Mouse (Mus musculus) thymus, postnatal 0 days (tissue): ENCODE results near the gene Pid1. TPM values are rescaled to one million over a fixed set of nuclear protein-coding genes. Genes with fewer than 3 reads are reported as not detected.

Experiments used
- DNase-seq: peaks from one replicate; pipeline ENCODE4 v3.0.0-alpha.2; 2015; ENCODE audit warnings: low spot score
- microRNA-seq: library from miRNA; unstranded; fragments of <30 nt; microRNA quantifications from one replicate; pipeline ENCODE4, GENCODE M21; 2016; ENCODE audit warnings: borderline number of aligned reads
- polyA plus RNA-seq: library from polyadenylated mRNA; unstranded; fragments of >200 nt; fragmentation: Nextera tagmentation; extraction: Ambion mirVana; gene quantifications from 2 replicates; pipeline ENCODE4 v1.2.1, GENCODE M21; 2015

Pid1 gene
- polyA plus RNA-seq, 1 experiment from 2014 or later: 2.1 TPM

DNA sequence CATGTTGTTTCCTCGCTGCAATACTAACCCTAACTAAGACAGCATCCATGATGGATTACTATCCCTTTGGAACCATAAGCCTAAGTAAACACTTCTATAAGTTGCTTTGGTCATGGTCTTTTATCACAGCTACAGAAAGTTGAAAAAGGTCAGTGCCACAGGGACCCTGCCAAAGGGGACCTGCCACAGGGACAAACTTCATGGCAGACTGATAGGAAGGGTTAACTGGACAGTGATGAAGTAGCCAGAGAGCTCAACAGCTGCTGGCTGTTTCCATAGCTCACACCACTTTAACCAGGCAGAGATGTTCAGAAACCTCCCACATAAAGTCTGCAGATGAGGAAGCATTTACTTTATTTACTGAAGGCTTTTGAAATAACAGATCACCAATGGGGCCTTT lies 287.0 kb downstream of the Pid1 start:
- DNase-seq: no peak

- DNase-seq: no peak
These were observed 306.9 kb downstream of the Pid1 start for GRCm38 (mm10) chr1:84056884-84057630.

DNA sequence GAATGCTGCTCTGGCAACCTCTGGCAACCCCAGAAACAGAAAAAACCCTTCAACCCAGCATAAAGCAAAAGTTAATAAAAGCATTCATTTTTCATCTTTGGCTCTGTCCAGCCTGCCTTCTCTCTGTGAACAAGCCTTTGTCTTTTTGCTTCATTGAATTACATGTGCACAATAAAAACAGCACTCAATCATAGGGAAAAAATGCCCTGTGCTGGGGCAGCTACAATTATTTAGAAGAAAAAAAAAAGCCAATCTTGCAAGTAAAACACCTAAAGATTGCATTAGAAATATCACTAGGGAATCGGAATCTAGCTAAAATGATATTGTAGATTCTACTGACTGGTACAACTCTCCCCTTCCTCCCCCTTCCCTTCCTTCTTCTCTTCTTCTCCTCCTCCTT lies 307.7 kb downstream of the Pid1 start:
- no peak for DNase-seq

GRCm38 (mm10) chr1:84025746-84026145 lies 338.2 kb downstream of the Pid1 start:
- no peak for DNase-seq

DNA sequence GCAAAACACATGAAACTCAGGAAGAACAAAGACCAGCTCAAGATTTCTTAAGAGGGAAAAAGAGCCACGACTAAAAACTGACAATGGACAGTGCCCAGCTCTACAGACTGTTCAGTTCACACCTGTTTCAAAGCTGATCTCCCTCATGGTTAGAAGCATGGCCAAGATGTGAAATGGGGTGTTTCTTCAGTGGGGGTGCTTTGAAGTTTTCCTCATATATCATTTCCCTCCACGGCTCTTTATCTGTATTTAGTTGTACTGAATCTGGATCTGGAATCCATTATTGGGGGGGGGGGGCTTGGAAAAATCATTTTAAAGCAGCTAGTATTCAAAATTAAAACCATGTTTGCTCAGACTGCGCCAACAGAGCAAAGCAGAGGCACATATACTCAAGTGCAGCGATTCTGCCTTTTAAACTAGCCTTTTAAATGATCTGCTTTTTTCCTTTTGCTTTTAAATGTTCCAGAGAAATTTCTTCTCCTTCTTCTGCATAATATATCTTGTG lies 351.1 kb downstream of the Pid1 start:
- no peak for DNase-seq

DNA sequence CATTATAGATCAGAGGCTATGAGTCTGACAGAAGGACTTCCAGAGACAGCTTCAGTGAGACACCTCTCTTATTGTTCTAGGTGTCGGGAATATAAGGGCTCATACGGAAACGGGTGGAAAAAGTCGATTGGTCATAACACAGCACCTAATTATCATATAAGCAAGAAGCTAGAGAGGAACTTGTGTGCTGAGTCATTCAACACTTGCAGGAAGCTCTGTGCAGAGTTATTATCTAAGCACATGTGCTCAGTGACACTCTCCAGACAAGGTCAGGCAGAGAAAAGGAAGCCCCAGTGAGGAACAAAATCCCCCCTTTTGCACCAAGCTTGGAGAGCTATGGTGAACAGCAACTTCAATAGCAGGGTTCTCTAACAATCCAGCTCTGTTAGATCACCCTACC lies 361.4 kb downstream of the Pid1 start:
- no peak for DNase-seq

Small RNA genes lying within 50 kb of the gene (microRNA-seq; reads per million reads assigned to microRNA genes)
- not detected for gene Mir6353
